ENCODE assay signal across 8 mouse cellular contexts in genomic region chr5:4191671-4192480, GRCm38 (mm10). TPM values are rescaled to one million over a fixed set of nuclear protein-coding genes. Genes with fewer than 3 reads are reported as not detected.
DNase-seq lines count a peak whose midpoint lies in the region; ATAC-seq and TF ChIP-seq lines count a peak whose summit lies in the region.
"Not testable (repeated sequence)": the region's sequence is repeated elsewhere in the genome, so short reads cannot be mapped to it uniquely, and the experiment has no call there.

Gene Mterf1b (plus strand): TSS chr5:4192367.

- H3K27me3 ChIP-seq in MEL (ENCODE audit: control insufficient read depth in 1 of 2, insufficient read depth in 2 of 2, low read length in 2 of 2); forebrain, embryonic 12.5 days; kidney, embryonic 15.5 days; myocyte (ENCODE audit: control insufficient read depth, insufficient read depth, insufficient read length); testis, adult 2 months (ENCODE audit: control insufficient read depth, insufficient read depth, low read length): not testable (repeated sequence)

- not testable (repeated sequence) for TF ChIP-seq RAD21 in MEL (IDR thresholded peaks at IDR 0.05; ENCODE audit: low read depth, low read length)

- not testable (repeated sequence) for H3K79me2 ChIP-seq in MEL (ENCODE audit: control insufficient read depth, insufficient read depth, low read length, poor library complexity); myocyte (ENCODE audit: control insufficient read depth, insufficient read depth)

- not testable (repeated sequence) for H3ac ChIP-seq in myocyte (ENCODE audit: control insufficient read depth, insufficient read length)

- H3K27ac ChIP-seq in MEL (ENCODE audit: control insufficient read depth, low read depth, low read length): peak within 1 kb of the TSS; percentile 49
- H3K27ac ChIP-seq in forebrain, embryonic 12.5 days; kidney, embryonic 15.5 days: not testable (repeated sequence)
- peak within 1 kb of the TSS; percentile 13; the same call in 1 of the 2 replicates for H3K27ac ChIP-seq in testis, adult 2 months (ENCODE audit: control insufficient read depth, insufficient read depth, low read depth, low read length)

- not testable (repeated sequence) for H3K9me3 ChIP-seq in MEL (replicated peaks; ENCODE audit: insufficient read depth, low read length); forebrain, embryonic 12.5 days; kidney, embryonic 15.5 days (replicated peaks)

- H3K4me1 ChIP-seq in MEL (ENCODE audit: control insufficient read depth in 1 of 2, insufficient read depth in 2 of 2, low read length in 2 of 2); forebrain, embryonic 12.5 days; kidney, embryonic 15.5 days; lung, adult 2 months (ENCODE audit: control insufficient read depth, insufficient read depth, low read length); testis, adult 2 months (ENCODE audit: control insufficient read depth, insufficient read depth, low read length): not testable (repeated sequence)

- TF ChIP-seq EP300 in MEL (IDR thresholded peaks at IDR 0.05; ENCODE audit: low read depth in 1 of 2, low read length in 2 of 2): not testable (repeated sequence)

- ATAC-seq in forebrain, embryonic 12.5 days (ENCODE audit: low FRiP score): peak; percentile 99
- peak; percentile 99 to 100 for ATAC-seq in hematopoietic stem cell, adult 5-6 weeks (replicated peaks in 1 of 2; ENCODE audit: insufficient read depth in 1 of 2, low FRiP score in 2 of 2, low TSS enrichment in 1 of 2, low read depth in 1 of 2, poor library complexity in 2 of 2, severe bottlenecking in 2 of 2)
- peak; percentile 99 for ATAC-seq in kidney, embryonic 15.5 days (replicated peaks; ENCODE audit: low FRiP score)

- peak within 1 kb of the TSS; percentile 67 for H3K4me2 ChIP-seq in forebrain, embryonic 12.5 days
- peak within 1 kb of the TSS; percentile 69 for H3K4me2 ChIP-seq in kidney, embryonic 15.5 days
- peak within 1 kb of the TSS; percentile 95 for H3K4me2 ChIP-seq in myocyte (ENCODE audit: low read depth)

- DNase-seq in MEL (ENCODE audit: low read depth, low spot score): peak; percentile 1
- DNase-seq in cerebellum, adult 9-11 months: peak; percentile 26
- not testable (repeated sequence) for DNase-seq in lung, adult 2 months

- TF ChIP-seq CTCF in MEL (IDR thresholded peaks at IDR 0.05 in 2 of 3, conservative IDR thresholded peaks at IDR 0.05 in 1 of 3; ENCODE audit: control insufficient read depth in 1 of 3, insufficient read depth in 1 of 3, low read depth in 2 of 3, low read length in 3 of 3, poor library complexity in 1 of 3, severe bottlenecking in 1 of 3); lung, adult 2 months (IDR thresholded peaks at IDR 0.05; ENCODE audit: insufficient read depth, low read length); testis, adult 2 months (IDR thresholded peaks at IDR 0.05; ENCODE audit: control insufficient read depth, insufficient read depth, insufficient replicate concordance, low read depth, low read length): not testable (repeated sequence)

- not testable (repeated sequence) for H3K36me3 ChIP-seq in MEL (ENCODE audit: control insufficient read depth in 1 of 2, insufficient read depth in 2 of 2, low read length in 2 of 2); forebrain, embryonic 12.5 days (replicated peaks); kidney, embryonic 15.5 days; myocyte (ENCODE audit: control insufficient read depth, insufficient read depth); testis, adult 2 months (ENCODE audit: control insufficient read depth, insufficient read depth, low read length)

- TF ChIP-seq POLR2A in MEL (IDR thresholded peaks at IDR 0.05; ENCODE audit: control insufficient read depth in 1 of 2, insufficient read depth in 1 of 2, low read depth in 1 of 2, low read length in 2 of 2, poor library complexity in 1 of 2); lung, adult 2 months (IDR thresholded peaks at IDR 0.05; ENCODE audit: borderline replicate concordance, extremely low read depth, low read depth, low read length); myocyte (IDR thresholded peaks at IDR 0.05; ENCODE audit: insufficient read length, low read depth); testis, adult 2 months (IDR thresholded peaks at IDR 0.05; ENCODE audit: control insufficient read depth, low read depth, low read length): not testable (repeated sequence)

- peak within 1 kb of the TSS; percentile 95 for H3K9ac ChIP-seq in MEL (ENCODE audit: control insufficient read depth, low read depth, low read length, poor library complexity, severe bottlenecking)
- peak within 1 kb of the TSS; percentile 48; the same call in 1 of the 2 replicates for H3K9ac ChIP-seq in forebrain, embryonic 12.5 days
- peak within 1 kb of the TSS; percentile 37; the same call in 1 of the 2 replicates for H3K9ac ChIP-seq in kidney, embryonic 15.5 days

- peak within 1 kb of the TSS; percentile 62 to 100 for H3K4me3 ChIP-seq in MEL (ENCODE audit: control insufficient read depth in 1 of 2, insufficient read depth in 1 of 2, low read depth in 2 of 2, low read length in 2 of 2)
- H3K4me3 ChIP-seq in forebrain, embryonic 12.5 days (replicated peaks): peak within 1 kb of the TSS; percentile 43
- peak within 1 kb of the TSS; percentile 46 for H3K4me3 ChIP-seq in kidney, embryonic 15.5 days (replicated peaks)
- peak within 1 kb of the TSS; percentile 36 for H3K4me3 ChIP-seq in lung, adult 2 months (replicated peaks; ENCODE audit: extremely low read depth, low read depth, low read length)
- H3K4me3 ChIP-seq in myocyte: peak within 1 kb of the TSS; percentile 24
- H3K4me3 ChIP-seq in testis, adult 2 months (ENCODE audit: control insufficient read depth, low read depth, low read length): peak within 1 kb of the TSS; percentile 74

- 60% methylated on average over 12 of the region's 37 CpGs for WGBS in forebrain, embryonic 12.5 days
- 58% methylated on average over 12 of the region's 37 CpGs for WGBS in kidney, embryonic 15.5 days
- WGBS in lung, adult 2 months: 64% methylated on average over 12 of the region's 37 CpGs

RNA-seq across cellular contexts. Expression of gene Mterf1b, which starts in this region (rescaled TPM):
- 2.0 and 2.2 TPM in 2 replicates for total RNA-seq in MEL (2012; rRNA removed)
- under 1 TPM in 1 of 2 experiments, not detected in 1; 0.92 TPM for polyA plus RNA-seq in MEL (2012; ENCODE audit: insufficient read depth in 1 of 2, insufficient read length in 2 of 2, low read depth in 1 of 2, low replicate concordance in 2 of 2, missing spikeins in 1 of 2)
- polyA plus RNA-seq in forebrain, embryonic 12.5 days (2016; fragmentation: Nextera tagmentation; extraction: Ambion mirVana): 3.7 and 3.9 TPM in 2 replicates
- 9.3 and 11.9 TPM in 2 replicates for total RNA-seq in hematopoietic stem cell, adult 5-6 weeks (2017)
- polyA plus RNA-seq in kidney, embryonic 15.5 days (2015; fragmentation: Nextera tagmentation; extraction: Ambion mirVana): 3.5 and 3.7 TPM in 2 replicates
- 0.15 and 0.47 TPM in 2 replicates for polyA plus RNA-seq in lung, adult 2 months (2012; rRNA removed)
- polyA plus RNA-seq in myocyte (2012; fragmentation: generic; extraction: Trizol): 0.91 TPM
- 0.64 and 0.72 TPM in 2 replicates for polyA plus RNA-seq in testis, adult 2 months (2012; rRNA removed)

Comparison
In these comparisons a context has a peak if more than half of its experiments do, and no peak if none do; other contexts are left out.
1. H3K4me3 ChIP-seq: peak in every context shown above with its lines; median percentile 81 in MEL; 74 in testis, adult 2 months; 46 in kidney, embryonic 15.5 days; 43 in forebrain, embryonic 12.5 days; 36 in lung, adult 2 months; 24 in myocyte.
2. H3K9ac ChIP-seq: peak in every context shown above with its lines; median percentile 95 in MEL; 48 in forebrain, embryonic 12.5 days; 37 in kidney, embryonic 15.5 days.